Mouse (Mus musculus) thymus, adult 2 months (tissue): ENCODE measurements at regions not wholly inside any gene's neighbourhood (a gene's known extent, or its start where the extent isn't known, plus 50 kb on each side); places are given as distances from the start of the nearest gene placed in this dataset.

Experiments used
- DNase-seq: peaks from one replicate; pipeline ENCODE4 v3.0.0; 2021
- H3K27ac ChIP-seq: fragments of 200-500 bp; 2 replicates; pipeline ENCODE4 v1.5.1; 2012; ENCODE audit warnings: low read length, control low read depth; ENCODE audit not compliant: control insufficient read depth, insufficient read depth
- H3K27me3 ChIP-seq: fragments of 200-500 bp; 2 replicates; pipeline ENCODE4 v1.6.1; 2012; ENCODE audit warnings: mild to moderate bottlenecking, low read length, moderate library complexity, mixed read lengths; ENCODE audit not compliant: control insufficient read depth, insufficient read depth
- H3K36me3 ChIP-seq: fragments of 200-500 bp; 2 replicates; pipeline ENCODE4 v1.6.1; 2012; ENCODE audit warnings: mild to moderate bottlenecking, low read length, moderate library complexity; ENCODE audit not compliant: control insufficient read depth, insufficient read depth
- H3K4me1 ChIP-seq: fragments of 200-500 bp; replicated peaks from 2 replicates; pipeline ENCODE4 v1.6.1; 2012; ENCODE audit warnings: low read length; ENCODE audit not compliant: control insufficient read depth, insufficient read depth
- H3K4me3 ChIP-seq: fragments of 200-500 bp; 2 replicates; pipeline ENCODE4 v1.5.1; 2012; ENCODE audit warnings: mild to moderate bottlenecking, low read length, control low read depth, moderate library complexity; ENCODE audit not compliant: control insufficient read depth, insufficient read depth
- CTCF ChIP-seq: fragments of 200-500 bp; IDR thresholded peaks from 2 replicates; pipeline ENCODE4 v1.5.1; 2012; ENCODE audit warnings: mild to moderate bottlenecking, control low read depth, low read length, moderate library complexity, borderline replicate concordance; ENCODE audit not compliant: control insufficient read depth, poor library complexity, insufficient read depth; ENCODE audit errors: extremely low read depth
- POLR2A ChIP-seq: fragments of 200-500 bp; IDR thresholded peaks from 2 replicates; pipeline ENCODE4 v1.6.1; 2012; ENCODE audit warnings: mild to moderate bottlenecking, low read length, control low read depth, moderate library complexity; ENCODE audit not compliant: control insufficient read depth, poor library complexity, insufficient read depth; ENCODE audit errors: extremely low read depth
- WGBS: fragments of 180-500 bp; shearing (Covaris S2); methylation state at CpG from one replicate; pipeline ENCODE4 v1.1.7; 2018; 5-methylcytosine and 5-hydroxymethylcytosine counted together

- Histone ChIP-seq H3K27ac (no peak overlapping the region), H3K4me1 (no peaks in the 10 kb centered on the region), H3K36me3 (no peaks in the 10 kb centered on the region), H3K4me3 (no peak overlapping the region), H3K27me3 (no peaks in the 10 kb centered on the region)
- DNase-seq: no peak
- TF ChIP-seq CTCF (no peak), POLR2A (no peak)
- WGBS: 39% methylated on average over 2 of the region's 2 CpGs
Measured at GRCm38 (mm10) chr17:79282771-79283170, 72.1 kb downstream of the Cdc42ep3 start.

- 95% methylated on average over 8 of the region's 8 CpGs for WGBS
- no peak for DNase-seq
- Histone ChIP-seq H3K36me3 (no peaks in the 10 kb centered on the region), H3K27ac (no peak overlapping the region), H3K4me1 (no peaks in the 10 kb centered on the region), H3K27me3 (no peaks in the 10 kb centered on the region), H3K4me3 (no peak overlapping the region)
- no peak for TF ChIP-seq POLR2A
Measured at GRCm38 (mm10) chr17:79273551-79273950, 81.3 kb downstream of the Cdc42ep3 start.

GRCm38 (mm10) chr17:79259691-79260090 is 95.2 kb downstream of the Cdc42ep3 start:
- H3K36me3 ChIP-seq: no peaks in the 10 kb centered on the region
- TF ChIP-seq POLR2A (no peak), CTCF (no peak)
- no peak overlapping the region for H3K4me3 ChIP-seq
- no peaks in the 10 kb centered on the region for H3K4me1 ChIP-seq
- H3K27me3 ChIP-seq: no peaks in the 10 kb centered on the region
- DNase-seq: no peak
- H3K27ac ChIP-seq: no peak overlapping the region
- WGBS: 37% methylated on average over 5 of the region's 5 CpGs

- Histone ChIP-seq H3K36me3 (no peaks in the 10 kb centered on the region), H3K4me1 (no peaks in the 10 kb centered on the region), H3K4me3 (no peak overlapping the region), H3K27me3 (no peaks in the 10 kb centered on the region), H3K27ac (no peak overlapping the region)
- DNase-seq: no peak
- 94% methylated on average over 9 of the region's 9 CpGs for WGBS
- TF ChIP-seq CTCF (no peak), POLR2A (no peak)
Measured at GRCm38 (mm10) chr17:79246962-79247902, 107.7 kb downstream of the Cdc42ep3 start.

DNA sequence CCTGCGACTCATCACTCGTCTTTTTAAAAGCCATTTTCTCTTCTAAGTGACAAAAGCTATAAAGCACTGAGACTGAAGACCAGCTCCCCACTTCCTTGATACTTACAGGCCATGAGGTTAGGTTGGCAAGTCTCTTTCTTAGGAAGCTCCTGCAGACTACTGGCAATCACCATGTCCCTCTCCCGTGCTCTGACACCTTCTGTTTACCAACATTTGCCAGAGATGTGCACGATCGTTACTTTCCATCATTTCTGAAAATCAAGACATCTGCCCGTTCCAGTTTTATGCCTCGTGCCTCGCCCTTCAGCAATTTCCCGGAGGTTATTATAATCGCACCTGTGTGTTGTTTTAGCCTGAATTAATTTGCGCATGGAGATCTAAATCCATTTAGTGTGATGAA is 110.8 kb downstream of the Cdc42ep3 start:
- no peaks in the 10 kb centered on the region for H3K36me3 ChIP-seq
- no peak overlapping the region for H3K4me3 ChIP-seq
- H3K27me3 ChIP-seq: no peaks in the 10 kb centered on the region
- DNase-seq: no peak
- no peak overlapping the region for H3K27ac ChIP-seq
- H3K4me1 ChIP-seq: no peaks in the 10 kb centered on the region
- WGBS: 93% methylated on average over 11 of the region's 11 CpGs
- TF ChIP-seq POLR2A (no peak), CTCF (no peak)

GRCm38 (mm10) chr17:79243426-79243825 is 111.5 kb downstream of the Cdc42ep3 start:
- WGBS: 100% methylated on average over 2 of the region's 2 CpGs
- Histone ChIP-seq H3K36me3 (no peaks in the 10 kb centered on the region), H3K4me1 (no peaks in the 10 kb centered on the region), H3K27me3 (no peaks in the 10 kb centered on the region), H3K4me3 (no peak overlapping the region), H3K27ac (no peak overlapping the region)
- DNase-seq: no peak
- TF ChIP-seq POLR2A (no peak), CTCF (no peak)
